Mouse (Mus musculus) midbrain, embryonic 14.5 days (tissue): Measurements from ENCODE around the gene Phlda2. TPM values are rescaled to one million over a fixed set of nuclear protein-coding genes. Genes with fewer than 3 reads are reported as not detected.

Experiments
- ATAC-seq: fragments of 200-750 bp; cut with Nextera tagmentation; 2 replicates; pipeline ENCODE4 v1.8.0; 2017; ENCODE audit warnings: moderate number of reproducible peaks, moderate library complexity; ENCODE audit not compliant: low FRiP score, low TSS enrichment
- DNase-seq: peaks from one replicate; pipeline ENCODE4 v3.0.0-alpha.2; 2015
- H3K27ac ChIP-seq: fragments of 300-500 bp; sonication (generic); replicated peaks from 2 replicates; pipeline ENCODE4 v1.5.1; 2014; ENCODE audit warnings: mild to moderate bottlenecking, low read depth, low read length, moderate library complexity
- H3K27me3 ChIP-seq: fragments of 300-500 bp; sonication (generic); 2 replicates; pipeline ENCODE4 v1.6.1; 2014; ENCODE audit warnings: low read length, control low read depth, mixed read lengths; ENCODE audit not compliant: control insufficient read depth, insufficient read depth
- H3K36me3 ChIP-seq: fragments of 300-500 bp; sonication (generic); 2 replicates; pipeline ENCODE4 v1.6.1; 2014; ENCODE audit warnings: low read length, control low read depth; ENCODE audit not compliant: control insufficient read depth, insufficient read depth
- H3K4me1 ChIP-seq: fragments of 300-500 bp; sonication (generic); 2 replicates; pipeline ENCODE4 v1.6.1; 2014; ENCODE audit warnings: mild to moderate bottlenecking, antibody characterized with exemption, low read length, control low read depth; ENCODE audit not compliant: control insufficient read depth, insufficient read depth
- H3K4me2 ChIP-seq: fragments of 300-500 bp; sonication (generic); 2 replicates; pipeline ENCODE4 v1.6.1; 2014; ENCODE audit warnings: mild to moderate bottlenecking, low read length, moderate library complexity
- H3K4me3 ChIP-seq: fragments of 300-500 bp; sonication (generic); replicated peaks from 2 replicates; pipeline ENCODE4 v1.5.1; 2014; ENCODE audit warnings: low read depth, low read length
- H3K9ac ChIP-seq: fragments of 300-500 bp; sonication (generic); replicated peaks from 2 replicates; pipeline ENCODE4 v1.6.1; 2014; ENCODE audit warnings: mild to moderate bottlenecking, low read length, moderate library complexity
- H3K9me3 ChIP-seq: fragments of 300-500 bp; sonication (generic); 2 replicates; pipeline ENCODE4 v1.6.1; 2016; ENCODE audit warnings: low read length, control low read depth, mixed read lengths; ENCODE audit not compliant: control insufficient read depth
- WGBS: fragments of 180-500 bp; shearing (Covaris S2); extraction: QIAGEN DNeasy Blood & Tissue Kit; methylation state at CpG from one replicate; pipeline ENCODE4 v1.1.7; 2014; 5-methylcytosine and 5-hydroxymethylcytosine counted together
- polyA plus RNA-seq: library from polyadenylated mRNA; unstranded; fragments of >200 nt; fragmentation: Nextera tagmentation; extraction: Ambion mirVana; gene quantifications from 2 replicates; pipeline ENCODE4 v1.2.1, GENCODE M21; 2014

Gene Phlda2
- polyA plus RNA-seq, 1 experiment from 2014 or later = 0.45 TPM

GRCm38 (mm10) chr7:143495104-143495961 is 7.6 kb downstream of the Phlda2 start:
- H3K27ac ChIP-seq = no peak overlapping the region
- no peaks in the 10 kb centered on the region for H3K4me1 ChIP-seq
- 82% methylated on average over 8 of the region's 8 CpGs for WGBS
- ATAC-seq (no peak), DNase-seq (no peak)
- H3K9me3 ChIP-seq = no peaks in the 10 kb centered on the region
- no peak overlapping the region for H3K4me3 ChIP-seq
- no peak overlapping the region for H3K9ac ChIP-seq
- H3K36me3 ChIP-seq = no peaks in the 10 kb centered on the region
- H3K27me3 ChIP-seq = peaks cover 8% of the 10 kb centered on the region
- no peak overlapping the region for H3K4me2 ChIP-seq

- no peak for DNase-seq
- no peak for ATAC-seq
- Histone ChIP-seq H3K27me3 (no peaks in the 10 kb centered on the region), H3K4me2 (no peak overlapping the region), H3K36me3 (no peaks in the 10 kb centered on the region), H3K4me1 (no peaks in the 10 kb centered on the region), H3K9ac (no peak overlapping the region), H3K4me3 (no peak overlapping the region), H3K9me3 (no peaks in the 10 kb centered on the region), H3K27ac (no peak overlapping the region)
- 91% methylated on average over 6 of the region's 6 CpGs for WGBS
These were observed 9.3 kb downstream of the Phlda2 start for GRCm38 (mm10) chr7:143493616-143494126.

- 78% methylated on average over 6 of the region's 6 CpGs for WGBS
- Histone ChIP-seq H3K27me3 (no peaks in the 10 kb centered on the region), H3K9me3 (no peaks in the 10 kb centered on the region), H3K27ac (no peak overlapping the region), H3K4me1 (no peaks in the 10 kb centered on the region), H3K4me2 (no peak overlapping the region), H3K4me3 (no peak overlapping the region), H3K9ac (no peak overlapping the region), H3K36me3 (no peaks in the 10 kb centered on the region)
- no peak for ATAC-seq
- DNase-seq = no peak
These were observed 13.2 kb downstream of the Phlda2 start for GRCm38 (mm10) chr7:143489735-143490134.

GRCm38 (mm10) chr7:143482541-143482940 is 20.4 kb downstream of the Phlda2 start:
- 13% methylated on average over 6 of the region's 6 CpGs for WGBS
- H3K4me3 ChIP-seq = no peak overlapping the region
- no peak for DNase-seq

GRCm38 (mm10) chr7:143481806-143482387 is 21.1 kb downstream of the Phlda2 start:
- no peak overlapping the region for H3K4me3 ChIP-seq
- no peaks in the 10 kb centered on the region for H3K36me3 ChIP-seq
- H3K27ac ChIP-seq = no peak overlapping the region
- H3K27me3 ChIP-seq = no peaks in the 10 kb centered on the region
- ATAC-seq = no peak
- H3K4me2 ChIP-seq = no peak overlapping the region
- no peaks in the 10 kb centered on the region for H3K9me3 ChIP-seq
- WGBS = 60% methylated on average over 5 of the region's 5 CpGs
- H3K4me1 ChIP-seq = no peaks in the 10 kb centered on the region
- no peak overlapping the region for H3K9ac ChIP-seq
- DNase-seq = no peak

More at GRCm38 (mm10) chr7:143482541-143482940, 20.4 kb downstream of the Phlda2 start:
- no peaks in the 10 kb centered on the region for H3K9me3 ChIP-seq
- H3K27me3 ChIP-seq = no peaks in the 10 kb centered on the region
- no peak for ATAC-seq
- no peak overlapping the region for H3K27ac ChIP-seq
- H3K36me3 ChIP-seq = no peaks in the 10 kb centered on the region
- no peaks in the 10 kb centered on the region for H3K4me1 ChIP-seq
- no peak overlapping the region for H3K9ac ChIP-seq
- no peak overlapping the region for H3K4me2 ChIP-seq

- no peaks in the 10 kb centered on the region for H3K27me3 ChIP-seq
- no peaks in the 10 kb centered on the region for H3K4me1 ChIP-seq
- no peak overlapping the region for H3K27ac ChIP-seq
- no peak overlapping the region for H3K9ac ChIP-seq
- no peak overlapping the region for H3K4me2 ChIP-seq
- no peaks in the 10 kb centered on the region for H3K36me3 ChIP-seq
- no peaks in the 10 kb centered on the region for H3K9me3 ChIP-seq
- ATAC-seq = no peak
- H3K4me3 ChIP-seq = no peak overlapping the region
- WGBS = 31% methylated on average over 13 of the region's 13 CpGs
- DNase-seq = peak; percentile 55
These were observed 22.5 kb downstream of the Phlda2 start for GRCm38 (mm10) chr7:143480498-143480897.

GRCm38 (mm10) chr7:143477800-143478199 is 25.1 kb downstream of the Phlda2 start:
- ATAC-seq (no peak), DNase-seq (no peak)
- Histone ChIP-seq H3K4me1 (no peaks in the 10 kb centered on the region), H3K9ac (no peak overlapping the region), H3K27me3 (no peaks in the 10 kb centered on the region), H3K36me3 (no peaks in the 10 kb centered on the region), H3K9me3 (no peaks in the 10 kb centered on the region), H3K4me3 (no peak overlapping the region), H3K27ac (no peak overlapping the region), H3K4me2 (no peak overlapping the region)
- 83% methylated on average over 5 of the region's 5 CpGs for WGBS

GRCm38 (mm10) chr7:143476702-143477335 is 26.1 kb downstream of the Phlda2 start:
- 89% methylated on average over 3 of the region's 3 CpGs for WGBS
- no peaks in the 10 kb centered on the region for H3K36me3 ChIP-seq
- no peak overlapping the region for H3K4me3 ChIP-seq
- H3K4me2 ChIP-seq = no peak overlapping the region
- no peak overlapping the region for H3K9ac ChIP-seq
- H3K27me3 ChIP-seq = no peaks in the 10 kb centered on the region
- no peaks in the 10 kb centered on the region for H3K4me1 ChIP-seq
- DNase-seq (no peak), ATAC-seq (no peak)
- no peak overlapping the region for H3K27ac ChIP-seq
- H3K9me3 ChIP-seq = no peaks in the 10 kb centered on the region
